Mouse (Mus musculus): ENCODE measurements around the gene Lrrc45. TPM values are rescaled to one million over a fixed set of nuclear protein-coding genes. Genes with fewer than 3 reads are reported as not detected.

Gene Lrrc45
- total RNA-seq, 2 experiments from 2014 or later: 58.3 to 66.0 TPM

DNA sequence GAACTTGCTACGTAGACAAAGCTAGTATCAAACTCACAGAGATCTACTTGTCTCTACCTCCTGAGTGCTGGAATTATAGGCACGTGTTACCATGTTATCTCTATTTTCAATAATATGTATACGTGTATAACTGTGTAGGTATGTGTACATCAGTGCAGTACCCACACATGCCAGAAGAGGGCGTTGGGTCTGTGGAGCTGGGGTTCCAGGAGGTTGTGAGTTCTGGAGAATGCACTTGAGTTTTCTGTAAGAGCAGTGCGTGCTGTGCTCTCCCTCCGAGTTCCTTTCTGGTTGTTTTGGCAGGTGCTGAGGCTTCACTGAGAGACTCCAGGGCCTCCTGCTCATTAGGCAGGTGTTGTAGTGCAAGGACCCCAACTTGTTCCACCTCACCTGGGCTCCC, 17.2 kb upstream of the Lrrc45 start:
- DNase-seq (ENCODE audit: extremely low spot score in 1 of 2, low spot score in 2 of 2): no peak
- intact Hi-C loops (cut with DNase I): no loop called here

DNA sequence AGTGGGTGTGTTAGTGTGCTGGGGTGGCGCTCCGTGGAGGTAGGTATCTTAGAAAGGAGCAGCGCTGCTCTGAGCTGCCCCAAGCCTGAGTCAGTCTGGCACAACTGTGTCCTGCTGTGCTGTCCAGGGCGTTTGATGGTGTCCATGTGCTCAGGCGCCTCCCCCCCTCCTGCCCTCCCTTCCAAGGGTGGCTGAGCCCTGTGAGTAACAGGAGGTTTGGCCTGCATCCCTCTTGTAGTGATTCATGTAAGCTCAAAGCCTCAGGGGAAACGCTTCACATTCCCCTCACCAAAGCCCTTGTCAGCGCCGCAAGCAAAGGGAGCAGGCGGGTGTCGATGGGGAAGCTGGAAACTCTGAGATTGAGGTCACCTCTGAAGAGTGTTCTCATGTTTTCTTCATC, 16.0 kb upstream of the Lrrc45 start:
- DNase-seq (ENCODE audit: extremely low spot score in 1 of 2, low spot score in 2 of 2): no peak
- intact Hi-C loops (cut with DNase I): no loop called here

DNA sequence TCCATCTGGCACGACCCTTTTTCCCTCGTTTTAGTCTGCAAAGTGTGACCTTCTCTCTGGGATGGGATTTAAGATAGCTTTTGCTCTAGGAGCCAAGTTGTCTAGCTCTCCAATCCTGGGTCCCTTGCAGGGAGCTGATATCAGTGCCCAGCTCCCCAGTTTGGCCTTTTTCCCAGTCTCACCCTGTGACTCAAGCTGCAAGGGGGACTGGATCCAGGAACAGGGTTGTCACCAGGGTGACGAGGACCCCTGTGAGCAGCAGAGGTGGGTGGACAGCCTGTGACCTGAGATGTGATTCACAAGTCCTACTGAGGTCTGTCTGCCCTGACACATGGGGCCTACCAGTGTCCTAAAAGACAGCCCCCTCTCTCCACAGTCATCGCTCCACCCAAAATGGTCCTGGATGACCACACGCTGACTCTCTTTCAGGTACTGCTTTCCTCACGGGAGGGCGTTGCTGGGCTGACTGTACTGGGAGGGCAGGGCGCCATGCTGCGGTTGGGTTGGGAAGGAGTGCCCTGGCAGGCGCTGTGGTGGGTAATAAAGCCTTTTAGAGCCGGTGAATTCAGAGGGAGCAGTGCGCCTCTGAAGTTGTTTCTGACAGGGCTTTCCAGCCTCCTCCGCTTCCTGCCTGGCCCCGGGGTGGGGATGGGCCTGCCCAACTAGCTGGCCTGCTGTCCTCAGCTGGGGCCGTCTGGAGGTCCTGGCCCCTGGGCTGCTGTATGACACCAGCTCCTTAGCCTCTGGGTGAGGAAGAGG, 9.8 kb upstream of the Lrrc45 start:
- no peak for DNase-seq (ENCODE audit: extremely low spot score in 1 of 2, low spot score in 2 of 2)
- intact Hi-C loops (cut with DNase I): no loop called here

DNA sequence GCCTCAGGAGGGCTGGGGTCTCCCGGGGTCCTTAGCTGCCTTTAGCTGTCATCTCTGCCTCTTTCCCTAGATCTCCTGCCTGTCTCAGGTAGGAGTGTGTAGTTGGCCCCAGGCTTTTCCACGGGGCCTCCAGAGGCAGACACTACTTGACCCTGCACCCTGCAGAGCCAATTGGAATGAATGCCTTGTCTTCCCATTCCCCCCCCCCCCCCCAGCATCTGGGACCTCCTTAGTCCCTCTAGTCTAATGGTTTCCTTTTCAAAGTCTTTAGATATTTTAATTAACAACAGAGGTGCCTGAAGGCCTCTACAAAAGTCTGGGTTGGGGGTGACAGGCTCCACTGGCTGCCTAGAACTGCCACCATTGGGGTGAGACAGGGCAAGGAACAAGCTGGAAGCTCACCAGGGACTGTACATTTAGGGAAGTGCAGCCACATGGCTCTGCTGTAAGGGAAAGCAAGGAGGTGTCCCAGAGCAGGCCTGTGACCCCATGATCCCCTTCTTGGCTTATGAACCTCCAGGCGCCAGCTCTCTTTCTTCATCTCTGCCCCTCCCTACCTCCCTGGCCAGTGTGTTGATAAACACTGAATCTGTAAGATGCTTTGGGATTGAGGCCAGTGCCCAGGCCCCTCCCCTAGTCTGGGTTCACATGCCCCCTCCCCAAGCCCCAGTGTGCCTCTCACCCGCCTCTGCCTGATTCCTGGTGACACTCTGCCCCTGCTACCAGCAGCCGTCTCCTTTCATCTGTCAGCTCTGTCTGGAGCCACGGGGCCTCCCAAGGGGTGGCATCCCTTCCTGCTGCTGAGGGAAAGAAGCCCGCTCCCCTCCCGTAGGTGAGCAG, 9.0 kb upstream of the Lrrc45 start:
- DNase-seq (ENCODE audit: extremely low spot score in 1 of 2, low spot score in 2 of 2): no peak

DNA sequence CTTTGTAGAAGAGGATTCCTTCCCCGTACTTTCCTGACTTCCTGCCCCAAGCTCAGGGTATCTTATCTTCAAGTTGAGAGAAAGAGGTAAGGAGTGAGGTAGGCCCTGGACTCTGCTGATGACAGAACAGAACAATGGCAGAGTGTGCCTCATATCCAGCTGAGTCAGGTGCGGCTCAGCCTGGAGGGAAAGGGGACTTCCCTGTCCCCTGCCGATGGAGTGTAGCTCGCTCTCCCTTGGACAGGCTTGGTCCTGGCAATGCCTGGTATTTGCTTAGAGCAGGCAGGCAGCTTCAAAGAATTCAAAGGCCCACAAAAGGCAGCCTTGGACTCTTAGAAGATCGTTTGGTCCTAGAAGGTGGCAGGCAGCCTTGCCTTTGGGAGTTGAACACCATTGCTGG, 7.6 kb upstream of the Lrrc45 start:
- intact Hi-C loops (cut with DNase I): no loop called here
- no peak for DNase-seq (ENCODE audit: extremely low spot score in 1 of 2, low spot score in 2 of 2)

More for the DNA sequence above, 9.0 kb upstream of the Lrrc45 start:
- intact Hi-C loops (cut with DNase I): no loop called here

DNA sequence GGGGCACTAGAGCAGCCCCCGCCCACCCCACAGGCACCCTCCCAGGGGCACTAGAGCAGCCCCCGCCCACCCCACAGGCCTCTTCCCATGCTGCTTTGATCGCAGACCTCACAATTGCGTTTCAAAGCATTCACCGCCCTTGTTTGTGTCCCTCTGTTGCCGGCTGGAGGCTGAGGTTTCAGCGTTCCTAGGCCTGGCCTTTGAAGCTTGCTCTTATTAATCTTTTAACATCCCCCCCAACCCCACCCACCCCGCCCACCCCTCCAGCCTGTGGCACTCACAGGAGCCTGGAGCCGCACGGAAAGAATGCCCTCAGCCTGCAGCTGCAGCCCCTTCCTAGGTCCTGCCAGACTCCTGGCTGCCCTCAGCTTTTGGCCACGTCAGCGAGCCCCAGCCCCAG, 6.5 kb upstream of the Lrrc45 start:
- intact Hi-C loops (cut with DNase I): no loop called here
- DNase-seq (ENCODE audit: extremely low spot score in 1 of 2, low spot score in 2 of 2): peak in 1 of 2 experiments; percentile 78

DNA sequence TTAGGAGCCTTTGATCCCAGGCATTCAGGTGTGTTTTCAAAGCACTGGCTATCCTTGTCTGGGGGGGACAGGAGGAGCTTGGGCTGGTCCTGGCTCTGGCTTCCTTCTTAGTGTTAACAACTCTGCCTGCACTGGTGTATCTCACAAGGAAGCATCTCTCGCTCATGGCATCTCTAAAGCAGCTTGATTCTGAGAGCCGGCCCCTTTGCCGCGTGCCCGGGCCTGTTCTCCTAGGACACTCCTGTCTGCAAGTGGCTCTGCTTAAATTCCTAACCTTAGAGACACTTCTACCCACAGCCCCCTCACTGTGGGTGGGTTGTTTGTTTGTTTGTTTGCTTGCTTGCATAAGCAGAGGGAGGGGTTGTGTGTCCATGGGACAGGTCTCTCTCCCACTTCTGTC, 5.8 kb upstream of the Lrrc45 start:
- DNase-seq (ENCODE audit: extremely low spot score in 1 of 2, low spot score in 2 of 2): no peak
- intact Hi-C loops (cut with DNase I): no loop called here

DNA sequence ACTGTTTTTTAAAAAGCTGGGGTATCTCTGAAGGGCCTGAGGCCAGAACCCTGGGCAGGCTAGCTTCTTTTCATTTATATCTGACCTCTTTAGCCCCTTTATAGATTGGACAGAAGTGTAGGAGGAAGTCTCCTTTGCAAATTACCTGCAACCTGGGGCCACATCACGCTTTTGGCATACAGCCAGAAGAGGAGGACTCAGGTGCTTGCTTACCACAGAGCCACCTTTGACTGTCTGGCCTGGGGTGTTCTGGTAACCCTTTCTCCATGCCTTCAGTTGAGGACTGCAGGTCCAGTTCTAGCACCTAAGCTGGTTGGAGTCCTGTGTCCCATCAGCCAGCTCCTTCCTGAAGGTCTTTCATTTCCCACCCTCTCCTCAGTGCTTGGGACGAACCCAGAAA, 4.2 kb upstream of the Lrrc45 start:
- no peak for DNase-seq (ENCODE audit: extremely low spot score in 1 of 2, low spot score in 2 of 2)
- intact Hi-C loops (cut with DNase I): no loop called here

DNA sequence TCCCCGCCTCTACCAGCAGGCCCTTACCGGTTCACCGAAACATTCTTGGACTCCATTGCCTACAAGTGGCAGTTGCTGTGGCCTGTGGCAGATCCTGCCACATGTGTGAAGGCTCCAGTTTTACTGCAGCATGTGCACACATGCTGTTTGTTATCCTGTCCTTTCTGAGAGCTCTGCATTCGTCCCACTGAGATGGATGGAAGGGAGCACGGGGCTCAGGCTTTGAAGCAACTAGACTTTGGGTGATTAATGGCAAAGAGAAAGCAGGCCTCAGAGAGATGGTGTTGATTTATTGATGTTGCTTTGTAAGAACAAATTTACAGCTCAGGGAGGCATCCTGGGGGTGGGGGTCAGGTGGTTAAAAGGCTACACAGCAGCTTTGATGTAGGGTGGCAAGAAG, 3.1 kb upstream of the Lrrc45 start:
- intact Hi-C loops (cut with DNase I): no loop called here
- DNase-seq (ENCODE audit: extremely low spot score in 1 of 2, low spot score in 2 of 2): no peak

DNA sequence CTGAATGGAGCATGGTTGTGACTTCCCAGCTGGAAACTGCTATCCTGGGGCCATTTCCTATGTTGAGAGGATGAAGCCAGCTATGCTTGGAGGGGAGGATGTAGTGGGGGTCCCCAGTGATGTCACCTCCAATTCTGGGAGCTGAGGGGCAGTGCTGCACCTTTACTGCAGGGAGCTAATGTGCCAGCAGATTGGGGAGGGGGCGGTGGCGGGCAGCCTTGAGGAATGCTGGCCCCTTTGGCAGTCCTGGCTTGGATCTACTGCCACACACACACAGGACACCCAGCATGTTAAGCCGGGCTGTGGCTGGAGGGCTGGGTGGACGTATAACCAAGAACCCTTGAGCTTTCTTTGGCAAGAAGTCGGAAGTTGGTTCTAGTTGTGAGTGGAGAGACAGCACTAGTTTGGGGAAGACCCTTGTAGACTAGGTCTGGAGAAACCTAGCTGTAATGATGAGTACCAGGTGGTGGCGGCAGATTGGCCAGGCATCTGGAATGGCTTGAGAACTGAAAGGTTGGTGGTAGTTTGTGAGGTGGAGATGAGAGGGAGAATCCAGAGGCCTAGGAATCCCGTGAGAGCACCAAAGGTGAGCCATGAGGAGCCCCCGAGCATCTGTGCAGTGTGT, 1.6 kb upstream of the Lrrc45 start:
- no peak for DNase-seq (ENCODE audit: extremely low spot score in 1 of 2, low spot score in 2 of 2)
- intact Hi-C loops (cut with DNase I): loop anchor here (2.0 kb wide), 1 partner anchor 53 kb away; no protein-coding TSS in a partner anchor

DNA sequence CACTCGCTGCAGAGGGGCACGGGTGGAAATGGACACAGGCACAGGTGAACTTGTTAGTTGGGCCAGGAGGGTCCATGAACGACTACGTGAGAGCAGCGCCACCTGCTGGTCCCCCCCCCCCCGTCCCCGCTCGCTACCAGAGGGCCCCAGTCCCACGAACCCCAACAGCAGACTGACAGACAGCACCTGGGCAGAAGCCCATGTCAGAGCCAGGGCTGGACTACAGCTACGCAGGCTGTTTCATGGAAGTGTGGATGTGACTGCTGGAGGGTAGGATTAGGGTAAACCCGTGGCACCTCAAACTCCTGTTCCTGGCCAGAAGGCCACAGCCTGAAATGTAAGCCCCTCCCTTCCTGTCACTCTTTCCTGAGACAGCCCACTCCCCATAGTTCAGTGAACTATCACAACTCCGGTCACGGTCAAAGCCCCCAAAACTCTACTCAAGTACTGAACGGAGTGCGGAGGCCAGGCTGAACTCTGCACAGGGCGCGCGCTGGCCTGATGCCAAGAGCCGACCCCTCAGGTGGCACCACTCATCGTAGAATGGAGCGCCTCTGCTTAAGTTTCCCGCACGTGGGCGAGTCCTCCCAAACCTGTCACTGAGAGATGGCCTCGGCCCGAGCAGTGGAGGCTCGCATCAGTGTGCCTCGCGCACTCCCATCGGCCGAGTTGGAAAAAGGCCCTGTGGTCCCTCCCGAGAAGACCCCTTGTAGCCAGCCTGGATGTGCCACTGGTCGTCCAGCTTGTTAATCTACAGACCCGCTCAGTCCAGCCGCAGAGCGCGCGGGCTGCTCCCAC, 755 bp upstream of the Lrrc45 start:
- intact Hi-C loops (cut with DNase I): loop anchor here (2.0 kb wide), 1 partner anchor 54 kb away; no protein-coding TSS in a partner anchor
- DNase-seq (ENCODE audit: extremely low spot score in 1 of 2, low spot score in 2 of 2): peak in 1 of 2 experiments; percentile 79

DNA sequence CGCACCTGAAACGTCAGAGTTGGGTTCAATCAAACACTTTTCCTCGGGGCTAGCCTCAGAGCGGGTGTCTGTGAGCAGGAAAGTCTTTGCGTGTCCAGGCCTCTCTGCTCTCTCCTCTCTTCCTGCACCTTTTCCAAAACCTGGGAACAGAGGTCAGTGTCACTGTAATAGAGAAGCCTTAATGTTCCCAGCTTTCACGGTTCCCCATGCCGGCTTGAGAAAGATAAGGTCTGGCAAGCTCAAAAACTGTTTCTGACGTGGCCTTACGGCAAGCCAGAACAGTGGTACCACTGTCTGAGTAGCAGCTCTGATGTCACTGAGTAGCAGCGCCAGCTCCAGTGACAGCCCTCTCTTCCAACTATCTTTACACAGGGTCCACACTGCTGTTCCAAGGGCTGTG, 821 bp downstream of the Lrrc45 start:
- intact Hi-C loops (cut with DNase I): no loop called here
- peak in 1 of 2 experiments; percentile 40 for DNase-seq (ENCODE audit: extremely low spot score in 1 of 2, low spot score in 2 of 2)

DNA sequence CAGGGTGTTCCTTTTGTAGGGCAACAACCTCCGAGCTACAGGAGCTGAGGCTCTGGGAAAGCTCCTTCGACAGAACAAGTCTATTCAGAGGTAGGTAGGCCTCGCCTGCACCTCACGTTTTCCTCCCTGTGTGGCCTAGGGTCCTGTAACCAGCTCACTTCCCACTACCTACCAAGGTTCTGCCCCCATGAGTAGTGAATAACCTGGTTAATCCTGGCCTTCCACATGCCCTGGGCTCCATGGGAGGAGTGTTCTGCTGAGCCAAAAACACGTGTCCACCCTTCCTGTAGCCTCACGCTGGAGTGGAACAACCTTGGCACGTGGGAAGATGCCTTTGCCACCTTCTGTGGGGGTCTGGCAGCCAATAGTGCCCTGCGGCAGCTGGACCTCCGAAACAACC, 1.4 kb downstream of the Lrrc45 start:
- intact Hi-C loops (cut with DNase I): no loop called here
- DNase-seq (ENCODE audit: extremely low spot score in 1 of 2, low spot score in 2 of 2): no peak

DNA sequence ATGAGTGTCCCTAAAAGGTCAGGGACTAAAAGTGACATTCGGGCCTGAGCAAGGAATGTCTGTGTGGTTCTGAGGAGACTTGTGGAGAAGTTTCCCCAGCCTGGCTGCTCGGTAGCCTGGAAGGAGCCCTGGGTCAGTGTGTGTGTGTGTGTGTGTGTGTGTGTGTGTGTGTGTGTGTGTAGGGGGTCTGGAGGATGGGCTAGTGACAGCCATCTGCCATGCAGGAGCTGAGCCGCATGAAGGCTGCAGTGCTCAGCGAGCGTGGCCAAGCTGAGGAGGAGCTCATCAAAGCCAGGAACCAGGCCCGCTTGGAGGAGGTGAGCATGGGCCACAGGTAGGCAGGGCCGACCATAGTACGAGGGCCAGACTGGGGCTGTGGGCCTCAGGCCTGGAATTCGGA, 5.5 kb downstream of the Lrrc45 start:
- DNase-seq (ENCODE audit: extremely low spot score in 1 of 2, low spot score in 2 of 2): peak in 1 of 2 experiments; percentile 25
- intact Hi-C loops (cut with DNase I): no loop called here

DNA sequence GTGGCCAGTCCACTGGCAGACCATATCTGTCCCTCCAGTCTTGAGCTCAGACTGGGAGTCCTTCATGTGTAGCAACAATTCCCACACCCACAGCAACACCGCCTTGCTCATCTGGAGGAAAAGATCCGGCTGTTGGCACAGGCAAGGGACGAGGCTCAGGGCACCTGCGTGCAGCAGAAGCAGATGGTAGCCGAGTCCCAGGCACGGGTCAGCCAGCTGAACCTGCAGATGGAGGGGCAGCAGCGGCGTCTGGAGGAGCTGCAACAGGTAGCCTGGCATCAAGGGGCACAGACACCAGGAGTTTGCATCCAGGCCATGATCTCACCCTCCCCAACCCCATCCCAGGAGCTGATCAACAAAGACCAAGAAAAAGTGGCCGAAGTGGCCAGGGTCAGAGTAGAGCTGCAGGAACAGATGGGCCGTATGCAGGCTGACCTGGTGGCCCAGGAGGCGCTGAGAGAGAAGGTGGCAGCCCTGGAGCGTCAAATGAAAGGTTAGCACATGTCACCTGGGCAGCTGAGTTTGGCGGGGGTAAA, 6.2 kb downstream of the Lrrc45 start:
- peak in 1 of 2 experiments; percentile 42 for DNase-seq (ENCODE audit: extremely low spot score in 1 of 2, low spot score in 2 of 2)
- intact Hi-C loops (cut with DNase I): loop anchor here (2.0 kb wide), 1 partner anchor 57 kb away; no protein-coding TSS in a partner anchor

DNA sequence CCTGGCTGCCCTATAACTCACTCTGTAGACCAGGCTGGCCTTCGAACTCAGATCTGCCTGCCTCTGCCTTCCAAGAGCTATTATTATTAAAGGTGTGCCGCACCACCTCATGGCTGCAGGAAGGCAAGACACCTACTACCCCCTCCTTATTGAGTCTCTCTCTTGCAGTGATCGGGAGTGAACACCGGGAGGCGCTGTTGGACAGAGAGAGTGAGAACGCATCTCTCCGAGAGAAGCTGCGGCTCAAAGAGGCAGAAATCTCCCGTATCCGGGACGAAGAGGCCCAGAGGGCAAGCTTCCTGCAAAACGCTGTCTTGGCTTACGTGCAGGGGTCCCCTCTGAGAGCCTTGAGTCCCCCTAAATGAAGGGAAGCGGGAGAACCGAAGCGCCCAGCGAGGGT, 6.7 kb downstream of the Lrrc45 start:
- intact Hi-C loops (cut with DNase I): loop anchor here (2.0 kb wide), 1 partner anchor 56 kb away; no protein-coding TSS in a partner anchor
- DNase-seq (ENCODE audit: extremely low spot score in 1 of 2, low spot score in 2 of 2): peak; percentile 84 to 92

DNA sequence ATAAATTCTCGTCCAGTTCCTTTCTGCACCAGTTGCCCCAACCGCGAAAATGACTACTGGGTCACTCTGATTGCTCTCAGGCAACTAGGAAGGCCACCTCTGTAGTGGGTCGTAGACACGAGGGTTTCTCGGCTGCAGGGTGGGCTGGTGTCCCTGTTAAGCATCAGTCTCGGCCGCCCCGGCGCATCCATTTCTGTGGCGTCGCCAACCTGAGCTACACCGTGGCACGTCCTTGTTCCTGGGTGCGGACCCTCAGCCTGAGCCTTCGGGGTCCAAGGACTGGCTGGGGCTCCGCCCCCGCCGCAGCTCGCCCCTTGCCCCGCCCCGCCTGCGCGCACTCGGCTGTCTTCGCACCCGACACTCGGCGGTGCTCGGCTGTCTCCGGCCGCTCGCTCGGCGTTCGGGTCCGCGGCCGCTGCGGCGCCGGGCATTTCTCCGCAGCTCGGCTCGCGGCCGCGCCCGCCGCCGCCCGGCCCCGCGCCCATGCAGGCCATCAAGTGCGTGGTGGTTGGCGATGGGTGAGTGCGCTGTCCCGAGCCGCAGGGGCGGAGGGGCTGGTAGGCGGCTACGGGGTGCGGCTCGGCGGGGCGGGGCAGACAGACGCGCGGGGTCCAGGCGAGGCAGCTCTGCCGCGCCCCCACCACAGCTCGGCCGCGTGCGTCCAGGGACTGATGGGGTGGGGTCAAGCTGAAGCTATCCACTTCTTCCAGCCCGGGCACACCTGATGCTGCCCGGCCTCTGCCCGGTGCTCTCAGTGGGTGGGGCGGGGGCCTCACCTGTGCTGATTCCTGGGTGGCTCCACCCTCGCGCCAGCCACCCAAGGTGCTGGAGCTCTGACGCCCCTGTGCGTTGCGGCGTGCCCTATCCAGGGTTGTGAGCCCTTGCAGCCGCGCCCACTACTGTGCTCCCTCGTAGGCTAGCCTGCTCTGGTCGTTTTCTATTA, 7.7 kb downstream of the Lrrc45 start, which contains the start of gene Rac3:
TSS of gene Rac3 (plus strand) at position 347 of the 943 bp plus-strand sequence.
- intact Hi-C loops (cut with DNase I): loop anchor here (2.0 kb wide), 1 partner anchor 55 kb away; no protein-coding TSS in a partner anchor
- DNase-seq (ENCODE audit: extremely low spot score in 1 of 2, low spot score in 2 of 2): peak; percentile 51 to 88
